Mouse (Mus musculus) ovary, postnatal 36 days (tissue): ENCODE measurements around the gene Adam15.
A peak's percentile ranks its signal among the peaks of the same experiment; 100 is the strongest.

Source experiments
- DNase-seq: peaks from one replicate; pipeline ENCODE4 v3.0.0; 2022; ENCODE audit warnings: low spot score, mixed read lengths

Adam15 gene

GRCm38 (mm10) chr3:89383651-89384255 lies 34.0 kb upstream of the Adam15 start:
- DNase-seq = no peak

- DNase-seq = no peak
Observed at GRCm38 (mm10) chr3:89382950-89383349, 33.2 kb upstream of the Adam15 start.

GRCm38 (mm10) chr3:89382033-89382882 lies 32.5 kb upstream of the Adam15 start:
- no peak for DNase-seq

GRCm38 (mm10) chr3:89381233-89381632 lies 31.4 kb upstream of the Adam15 start:
- DNase-seq = no peak

GRCm38 (mm10) chr3:89380711-89381110 lies 30.9 kb upstream of the Adam15 start:
- DNase-seq = no peak

GRCm38 (mm10) chr3:89380291-89380690 lies 30.5 kb upstream of the Adam15 start:
- DNase-seq = no peak

- DNase-seq = no peak
Observed at GRCm38 (mm10) chr3:89379388-89380131, 29.8 kb upstream of the Adam15 start.

- DNase-seq = peak; percentile 78
Observed at GRCm38 (mm10) chr3:89378394-89379067, 28.7 kb upstream of the Adam15 start.

GRCm38 (mm10) chr3:89377831-89378230 lies 28.0 kb upstream of the Adam15 start:
- no peak for DNase-seq

GRCm38 (mm10) chr3:89373581-89374231 lies 23.9 kb upstream of the Adam15 start:
- DNase-seq = no peak

- no peak for DNase-seq
Observed at GRCm38 (mm10) chr3:89367338-89367737, 17.5 kb upstream of the Adam15 start.

- DNase-seq = peak; percentile 42
Observed at GRCm38 (mm10) chr3:89365486-89366414, 16.0 kb upstream of the Adam15 start.

- DNase-seq = no peak
Observed at GRCm38 (mm10) chr3:89365153-89365485, 15.3 kb upstream of the Adam15 start, which contains the start of gene Dcst1. Gene Dcst1, minus strand, starts transcription at chr3:89365253.

GRCm38 (mm10) chr3:89364631-89365030 lies 14.8 kb upstream of the Adam15 start:
- no peak for DNase-seq

- DNase-seq = peak; percentile 3
Observed at GRCm38 (mm10) chr3:89361675-89362074, 11.9 kb upstream of the Adam15 start, which contains the start of gene Dcst2. Gene Dcst2, plus strand, starts transcription at chr3:89361975.

- no peak for DNase-seq
Observed at GRCm38 (mm10) chr3:89360237-89360636, 10.4 kb upstream of the Adam15 start.

GRCm38 (mm10) chr3:89359630-89360029 lies 9.8 kb upstream of the Adam15 start:
- DNase-seq = peak; percentile 4

GRCm38 (mm10) chr3:89356029-89356428 lies 6.2 kb upstream of the Adam15 start:
- no peak for DNase-seq

GRCm38 (mm10) chr3:89355512-89355902 lies 5.7 kb upstream of the Adam15 start:
- no peak for DNase-seq

- peak; percentile 80 for DNase-seq
Observed at GRCm38 (mm10) chr3:89354816-89355511, 5.2 kb upstream of the Adam15 start.
